Mouse (Mus musculus) kidney, adult 2 months (tissue): ENCODE results near the gene Ctdspl.

Experiments
- CTCF ChIP-seq: fragments of 200-500 bp; conservative IDR thresholded peaks from 2 replicates; pipeline ENCODE4 v1.5.1; 2011; ENCODE audit warnings: low read depth, mild to moderate bottlenecking, control low read depth, low read length, moderate library complexity, mixed read lengths; ENCODE audit not compliant: insufficient read depth, insufficient read length
- POLR2A ChIP-seq: fragments of 200-500 bp; IDR thresholded peaks from one replicate; pipeline ENCODE4 v1.6.1; 2011; ENCODE audit warnings: low read depth, low read length, control low read depth

DNA sequence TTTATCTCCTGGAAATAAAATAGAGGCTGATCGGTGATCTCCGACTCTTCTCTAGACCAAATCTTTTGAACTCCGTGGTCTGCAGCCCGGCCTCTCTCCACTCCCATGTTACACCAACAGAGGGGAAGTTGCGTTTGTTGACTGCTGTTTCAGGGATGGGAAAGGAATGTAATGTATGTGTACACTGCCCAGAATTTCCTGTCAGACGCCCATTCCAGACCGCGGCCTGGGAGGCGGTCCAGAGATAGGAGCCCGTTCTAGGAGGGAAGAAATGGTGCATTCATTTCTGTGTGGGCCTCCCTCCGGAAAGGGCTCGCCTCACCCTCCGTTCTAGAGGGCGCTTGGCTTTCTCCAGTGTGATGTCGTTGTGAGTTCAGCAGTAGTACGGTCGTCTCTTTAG lies 76.0 kb downstream of the Ctdspl start:
- TF ChIP-seq CTCF: no peak
- no peak for TF ChIP-seq POLR2A
